Mouse (Mus musculus): ENCODE results near the gene Ctdsp1. TPM values are rescaled to one million over a fixed set of nuclear protein-coding genes. Genes with fewer than 3 reads are reported as not detected.

The Ctdsp1 gene
- polyA plus RNA-seq, 1 experiment, result 114 TPM

- DNase-seq (ENCODE audit: low read depth, low spot score), result no peak
- WGBS, result 73% methylated on average over 8 of the region's 8 CpGs
Observed at GRCm38 (mm10) chr1:74374980-74375379, 16.3 kb upstream of the Ctdsp1 start, which contains the start of gene Slc11a1. Gene Slc11a1 (plus strand): TSS chr1:74375195.

- 74% methylated on average over 10 of the region's 10 CpGs for WGBS
- DNase-seq (ENCODE audit: low read depth, low spot score), result no peak
Observed at GRCm38 (mm10) chr1:74375561-74375960, 15.7 kb upstream of the Ctdsp1 start.

GRCm38 (mm10) chr1:74376396-74376795 is 14.9 kb upstream of the Ctdsp1 start:
- WGBS, result 70% methylated on average over 4 of the region's 4 CpGs
- DNase-seq (ENCODE audit: low read depth, low spot score), result no peak

- 71% methylated on average over 7 of the region's 7 CpGs for WGBS
- DNase-seq (ENCODE audit: low read depth, low spot score), result no peak
Observed at GRCm38 (mm10) chr1:74379058-74379504, 12.2 kb upstream of the Ctdsp1 start.

GRCm38 (mm10) chr1:74380484-74380883 is 10.8 kb upstream of the Ctdsp1 start:
- WGBS, result 88% methylated on average over 5 of the region's 5 CpGs

GRCm38 (mm10) chr1:74381588-74382021 is 9.7 kb upstream of the Ctdsp1 start:
- WGBS, result 87% methylated on average over 10 of the region's 10 CpGs
- DNase-seq (ENCODE audit: low read depth, low spot score), result no peak

More at GRCm38 (mm10) chr1:74380484-74380883, 10.8 kb upstream of the Ctdsp1 start:
- no peak for DNase-seq (ENCODE audit: low read depth, low spot score)

- DNase-seq (ENCODE audit: low read depth, low spot score), result no peak
- WGBS, result 62% methylated on average over 13 of the region's 13 CpGs
Observed at GRCm38 (mm10) chr1:74383385-74383784, 7.9 kb upstream of the Ctdsp1 start.

- WGBS, result 66% methylated on average over 8 of the region's 8 CpGs
- no peak for DNase-seq (ENCODE audit: low read depth, low spot score)
Observed at GRCm38 (mm10) chr1:74384525-74384924, 6.8 kb upstream of the Ctdsp1 start.

- WGBS, result 93% methylated on average over 10 of the region's 10 CpGs
- DNase-seq (ENCODE audit: low read depth, low spot score), result no peak
Observed at GRCm38 (mm10) chr1:74385064-74385463, 6.2 kb upstream of the Ctdsp1 start.

- WGBS, result 89% methylated on average over 8 of the region's 8 CpGs
- DNase-seq (ENCODE audit: low read depth, low spot score), result no peak
Observed at GRCm38 (mm10) chr1:74385531-74385930, 5.8 kb upstream of the Ctdsp1 start.

- 19% methylated on average over 10 of the region's 10 CpGs for WGBS
- no peak for DNase-seq (ENCODE audit: low read depth, low spot score)
Observed at GRCm38 (mm10) chr1:74386363-74386713, 5.0 kb upstream of the Ctdsp1 start.

GRCm38 (mm10) chr1:74386714-74387385 is 4.5 kb upstream of the Ctdsp1 start:
- under 1% methylated on average over 26 of the region's 26 CpGs for WGBS

GRCm38 (mm10) chr1:74387386-74387988 is 3.8 kb upstream of the Ctdsp1 start:
- 47% methylated on average over 15 of the region's 15 CpGs for WGBS
- DNase-seq (ENCODE audit: low read depth, low spot score), result no peak

More at GRCm38 (mm10) chr1:74386714-74387385, 4.5 kb upstream of the Ctdsp1 start:
- DNase-seq (ENCODE audit: low read depth, low spot score), result no peak

GRCm38 (mm10) chr1:74388398-74388920 is 2.9 kb upstream of the Ctdsp1 start:
- no peak for DNase-seq (ENCODE audit: low read depth, low spot score)
- WGBS, result 89% methylated on average over 7 of the region's 7 CpGs

- DNase-seq (ENCODE audit: low read depth, low spot score), result no peak
- WGBS, result 19% methylated on average over 29 of the region's 29 CpGs
Observed at GRCm38 (mm10) chr1:74389831-74390286, 1.4 kb upstream of the Ctdsp1 start.

GRCm38 (mm10) chr1:74390287-74390906 is 912 bp upstream of the Ctdsp1 start:
- WGBS, result 4% methylated on average over 21 of the region's 21 CpGs
- no peak for DNase-seq (ENCODE audit: low read depth, low spot score)

- under 1% methylated on average over 54 of the region's 63 CpGs for WGBS
- no peak for DNase-seq (ENCODE audit: low read depth, low spot score)
Observed at GRCm38 (mm10) chr1:74391844-74392441, 634 bp downstream of the Ctdsp1 start.

- DNase-seq (ENCODE audit: low read depth, low spot score), result no peak
- WGBS, result 1% methylated on average over 16 of the region's 16 CpGs
Observed at GRCm38 (mm10) chr1:74392446-74392994, 1.2 kb downstream of the Ctdsp1 start.

- 15% methylated on average over 7 of the region's 7 CpGs for WGBS
- DNase-seq (ENCODE audit: low read depth, low spot score), result no peak
Observed at GRCm38 (mm10) chr1:74393010-74393409, 1.7 kb downstream of the Ctdsp1 start.

GRCm38 (mm10) chr1:74393697-74394096 is 2.4 kb downstream of the Ctdsp1 start:
- WGBS, result 77% methylated on average over 9 of the region's 9 CpGs

More at GRCm38 (mm10) chr1:74393697-74394096, 2.4 kb downstream of the Ctdsp1 start:
- DNase-seq (ENCODE audit: low read depth, low spot score), result no peak
